Mouse (Mus musculus) MEL (cell line): ENCODE data around the gene Cox20.

Experiments
- BHLHE40 ChIP-seq: IDR thresholded peaks from 2 replicates; pipeline ENCODE4 v1.6.1; 2012; ENCODE audit warnings: low read depth, mild to moderate bottlenecking, inconsistent platforms, low read length, improper control_type of control experiment, borderline replicate concordance
- CTCF ChIP-seq, 3 experiments: IDR thresholded peaks in 2 of 3; conservative IDR thresholded peaks in 1 of 3; 2 replicates each; pipeline ENCODE4 v1.5.1; 2011 to 2012; ENCODE audit warnings: low read length in 3 of 3, low read depth in 2 of 3, mild to moderate bottlenecking in 2 of 3, improper control_type of control experiment in 1 of 3, inconsistent platforms in 1 of 3, mixed read lengths in 1 of 3, moderate library complexity in 1 of 3; ENCODE audit not compliant: control insufficient read depth in 1 of 3, insufficient read depth in 1 of 3, poor library complexity in 1 of 3, severe bottlenecking in 1 of 3
- EP300 ChIP-seq, 2 experiments: IDR thresholded peaks; 2 replicates each; pipeline ENCODE4 v1.6.1; 2011; ENCODE audit warnings: improper control_type of control experiment in 2 of 2, low read length in 2 of 2, low read depth in 1 of 2, mild to moderate bottlenecking in 1 of 2
- GABPA ChIP-seq: IDR thresholded peaks from 2 replicates; pipeline ENCODE4 v1.6.1; 2012; ENCODE audit warnings: low read depth, mild to moderate bottlenecking, inconsistent platforms, low read length, improper control_type of control experiment, moderate library complexity
- HCFC1 ChIP-seq: IDR thresholded peaks from 2 replicates; pipeline ENCODE4 v1.6.1; 2012; ENCODE audit warnings: low read depth, mild to moderate bottlenecking, inconsistent platforms, low read length, improper control_type of control experiment, moderate library complexity
- POLR2A ChIP-seq, 2 experiments: IDR thresholded peaks; 2 replicates each; pipeline ENCODE4 v1.6.1; 2011 to 2012; ENCODE audit warnings: low read length in 2 of 2, mild to moderate bottlenecking in 2 of 2, control low read depth in 1 of 2, improper control_type of control experiment in 1 of 2, low read depth in 1 of 2, moderate library complexity in 1 of 2; ENCODE audit not compliant: control insufficient read depth in 1 of 2, insufficient read depth in 1 of 2, poor library complexity in 1 of 2
- POLR2AphosphoS2 ChIP-seq: IDR thresholded peaks from 2 replicates; pipeline ENCODE4 v1.6.1; 2011; ENCODE audit warnings: low read length, improper control_type of control experiment
- POLR2AphosphoS5 ChIP-seq: IDR thresholded peaks from 2 replicates; pipeline ENCODE4 v1.6.1; 2012; ENCODE audit warnings: low read depth, borderline replicate concordance, mild to moderate bottlenecking, inconsistent platforms, low read length, moderate library complexity, mixed read lengths
- ZC3H11A ChIP-seq: IDR thresholded peaks from 2 replicates; pipeline ENCODE4 v1.6.1; 2012; ENCODE audit warnings: low read depth, mild to moderate bottlenecking, inconsistent platforms, low read length, improper control_type of control experiment
- ZKSCAN1 ChIP-seq: IDR thresholded peaks from 2 replicates; pipeline ENCODE4 v1.6.1; 2012; ENCODE audit warnings: low read depth, mild to moderate bottlenecking, inconsistent platforms, low read length, improper control_type of control experiment, moderate library complexity
- ZMIZ1 ChIP-seq: IDR thresholded peaks from 2 replicates; pipeline ENCODE4 v1.6.1; 2012; ENCODE audit warnings: low read depth, mild to moderate bottlenecking, inconsistent platforms, low read length, improper control_type of control experiment, moderate library complexity

DNA sequence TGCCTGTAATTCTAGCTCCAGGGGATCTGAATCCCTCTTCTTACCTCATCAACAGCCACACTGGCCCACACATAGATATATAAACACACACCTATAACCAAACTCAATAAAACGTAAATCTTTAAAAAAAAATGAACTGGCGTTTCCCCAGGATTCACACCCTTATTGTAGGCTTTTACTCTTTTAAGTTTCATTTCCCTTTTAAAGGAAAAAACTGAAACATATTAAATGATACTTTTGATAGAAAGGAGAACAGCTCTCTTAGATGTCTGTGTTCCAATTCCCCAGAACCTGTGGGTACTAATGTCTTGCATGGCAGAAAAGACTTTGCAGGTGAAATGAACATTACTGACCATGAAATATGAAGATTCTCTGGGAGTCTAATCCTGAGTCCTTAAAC lies 31.9 kb downstream of the Cox20 start:
- TF ChIP-seq EP300 (IDR thresholded peaks at IDR 0.05; ENCODE audit: low read depth in 1 of 2, low read length in 2 of 2) = no peak
- no peak for TF ChIP-seq HCFC1
- TF ChIP-seq ZKSCAN1 = no peak
- TF ChIP-seq POLR2AphosphoS2 = no peak
- no peak for TF ChIP-seq GABPA
- TF ChIP-seq POLR2AphosphoS5 = no peak
- TF ChIP-seq BHLHE40 = no peak
- no peak for TF ChIP-seq POLR2A (IDR thresholded peaks at IDR 0.05; ENCODE audit: control insufficient read depth in 1 of 2, insufficient read depth in 1 of 2, low read depth in 1 of 2, low read length in 2 of 2, poor library complexity in 1 of 2)
- TF ChIP-seq ZMIZ1 = no peak
- no peak for TF ChIP-seq ZC3H11A
- TF ChIP-seq CTCF (IDR thresholded peaks at IDR 0.05 in 2 of 3, conservative IDR thresholded peaks at IDR 0.05 in 1 of 3; ENCODE audit: control insufficient read depth in 1 of 3, insufficient read depth in 1 of 3, low read depth in 2 of 3, low read length in 3 of 3, poor library complexity in 1 of 3, severe bottlenecking in 1 of 3) = no peak
